Mouse (Mus musculus) hindbrain, embryonic 12.5 days (tissue): ENCODE results near the gene Gpr4. TPM values are rescaled to one million over a fixed set of nuclear protein-coding genes. Genes with fewer than 3 reads are reported as not detected.

Source experiments
- ATAC-seq: fragments of 200-750 bp; cut with Nextera tagmentation; 2 replicates; pipeline ENCODE4 v1.8.0; 2017; ENCODE audit warnings: moderate TSS enrichment; ENCODE audit not compliant: low FRiP score
- H3K27ac ChIP-seq: fragments of 300-500 bp; sonication (generic); 2 replicates; pipeline ENCODE4 v1.5.1; 2016; ENCODE audit warnings: mild to moderate bottlenecking
- H3K27me3 ChIP-seq: fragments of 300-500 bp; sonication (generic); 2 replicates; pipeline ENCODE4 v1.6.1; 2016; ENCODE audit warnings: mild to moderate bottlenecking
- H3K36me3 ChIP-seq: fragments of 300-500 bp; sonication (generic); 2 replicates; pipeline ENCODE4 v1.6.1; 2016; ENCODE audit warnings: mild to moderate bottlenecking
- H3K4me1 ChIP-seq: fragments of 300-500 bp; sonication (generic); 2 replicates; pipeline ENCODE4 v1.6.1; 2016
- H3K4me2 ChIP-seq: fragments of 300-500 bp; sonication (generic); replicated peaks from 2 replicates; pipeline ENCODE4 v1.6.1; 2016; ENCODE audit warnings: mild to moderate bottlenecking
- H3K4me3 ChIP-seq: fragments of 300-500 bp; sonication (generic); 2 replicates; pipeline ENCODE4 v1.5.1; 2016; ENCODE audit warnings: mild to moderate bottlenecking
- H3K9ac ChIP-seq: fragments of 300-500 bp; sonication (generic); 2 replicates; pipeline ENCODE4 v1.6.1; 2016; ENCODE audit warnings: mild to moderate bottlenecking, moderate library complexity
- H3K9me3 ChIP-seq: fragments of 300-500 bp; sonication (generic); replicated peaks from 2 replicates; pipeline ENCODE4 v1.6.1; 2016; ENCODE audit warnings: mild to moderate bottlenecking
- WGBS: fragments of 180-500 bp; shearing (Covaris S2); methylation state at CpG from one replicate; pipeline ENCODE4 v1.1.7; 2016; 5-methylcytosine and 5-hydroxymethylcytosine counted together
- microRNA counts: library from miRNA; unstranded; fragments of <30 nt; microRNA quantifications from one replicate; lab custom pipeline; 2017
- microRNA-seq: library from miRNA; unstranded; fragments of <30 nt; microRNA quantifications from one replicate; pipeline ENCODE4, GENCODE M21; 2017
- polyA plus RNA-seq: library from polyadenylated mRNA; unstranded; fragments of >200 nt; fragmentation: Nextera tagmentation; extraction: Ambion mirVana; gene quantifications from 2 replicates; pipeline ENCODE4 v1.2.1, GENCODE M21; 2016

Gpr4 gene
- polyA plus RNA-seq, 1 experiment from 2014 or later, result 2.2 TPM

DNA sequence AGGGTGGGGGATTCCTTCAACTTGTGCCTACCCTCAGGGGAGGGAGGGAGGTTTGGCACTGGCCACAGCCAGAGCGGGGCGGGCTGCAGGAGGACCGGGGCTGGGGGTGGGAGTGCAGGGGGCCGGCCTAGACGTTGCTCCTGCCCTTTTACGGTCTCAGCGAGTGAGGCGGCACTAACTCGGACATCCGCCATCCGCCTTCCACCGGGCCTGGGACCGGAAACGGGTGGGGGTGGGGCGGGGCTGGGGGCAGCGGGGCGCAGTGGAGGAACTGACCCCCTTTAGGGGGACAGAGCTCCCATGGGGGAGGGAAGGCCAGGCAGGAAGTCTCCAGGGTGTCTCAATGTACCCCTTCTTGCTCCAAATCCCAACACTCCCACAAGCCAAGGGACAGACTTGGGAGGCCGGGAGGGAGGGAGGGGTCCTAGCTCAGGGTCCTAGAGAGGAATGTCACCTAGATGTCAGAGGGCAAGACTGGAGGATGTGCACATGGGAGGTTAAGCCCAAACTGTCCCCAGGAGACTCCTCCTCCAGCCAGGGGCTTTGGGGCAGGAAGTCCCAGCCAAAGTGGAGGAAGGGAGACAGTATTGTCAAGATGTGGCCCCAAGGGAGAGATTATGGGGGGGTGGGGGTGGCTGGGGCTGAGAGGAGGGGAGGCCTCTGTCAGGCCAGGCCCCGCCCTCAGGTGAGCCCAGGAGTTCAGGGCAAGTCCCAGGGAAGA is 57.5 kb downstream of the Gpr4 start:
- peak overlapping the region; percentile 75 for H3K9ac ChIP-seq
- WGBS, result 0% methylated on average over 17 of the region's 19 CpGs
- peaks cover 34% of the 10 kb centered on the region for H3K4me1 ChIP-seq
- H3K9me3 ChIP-seq, result no peaks in the 10 kb centered on the region
- peak overlapping the region; percentile 48; the same call in 1 of the 2 replicates for H3K27ac ChIP-seq
- H3K4me3 ChIP-seq, result peak overlapping the region; percentile 97
- peak overlapping the region; percentile 92 for H3K4me2 ChIP-seq
- peaks cover 3% of the 10 kb centered on the region for H3K27me3 ChIP-seq
- peaks cover 4% of the 10 kb centered on the region for H3K36me3 ChIP-seq
- no peak for ATAC-seq

DNA sequence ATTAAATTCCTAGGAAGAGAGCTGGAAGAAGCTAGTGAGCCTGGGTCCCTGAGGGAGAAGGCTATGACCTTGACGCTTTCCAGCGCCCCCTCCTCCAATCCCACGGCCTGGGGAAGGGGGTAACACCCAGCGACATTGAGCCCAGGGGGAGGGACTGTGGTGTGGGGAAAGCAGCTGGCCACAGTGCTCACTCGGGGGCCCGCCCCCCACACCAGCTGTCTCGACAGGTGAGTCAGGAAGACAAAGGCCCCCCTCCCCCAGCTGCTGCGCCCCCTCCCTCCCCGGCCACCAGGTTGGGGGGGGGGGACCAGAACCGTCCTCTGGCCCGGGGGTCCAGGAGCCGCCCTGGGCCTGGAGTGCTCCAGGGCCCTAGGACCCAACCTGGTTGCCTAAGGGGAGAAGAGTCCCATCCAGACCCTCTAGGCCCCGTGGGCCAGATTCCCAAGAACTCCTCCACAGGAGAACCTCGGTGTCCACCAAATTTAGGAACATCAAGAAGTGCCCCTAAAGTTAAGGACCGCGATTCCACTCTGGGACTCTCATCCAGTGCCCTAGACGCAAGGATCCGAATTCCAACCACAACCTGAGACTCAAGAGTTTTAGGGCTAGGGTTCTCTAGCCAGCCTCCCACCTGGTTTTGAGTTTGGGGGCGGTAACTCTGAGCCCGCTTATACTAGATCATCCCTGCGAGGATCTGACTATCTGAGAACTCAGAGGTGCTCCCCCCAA is 58.3 kb downstream of the Gpr4 start:
- ATAC-seq, result no peak
- peaks cover 5% of the 10 kb centered on the region for H3K27me3 ChIP-seq
- no peaks in the 10 kb centered on the region for H3K36me3 ChIP-seq
- peaks cover 28% of the 10 kb centered on the region for H3K4me1 ChIP-seq
- H3K27ac ChIP-seq, result peak overlapping the region; percentile 86
- H3K9me3 ChIP-seq, result no peaks in the 10 kb centered on the region
- peak overlapping the region; percentile 94 for H3K9ac ChIP-seq
- peak overlapping the region; percentile 92 for H3K4me2 ChIP-seq
- H3K4me3 ChIP-seq, result peak overlapping the region; percentile 97
- 0% methylated on average over 15 of the region's 21 CpGs for WGBS

DNA sequence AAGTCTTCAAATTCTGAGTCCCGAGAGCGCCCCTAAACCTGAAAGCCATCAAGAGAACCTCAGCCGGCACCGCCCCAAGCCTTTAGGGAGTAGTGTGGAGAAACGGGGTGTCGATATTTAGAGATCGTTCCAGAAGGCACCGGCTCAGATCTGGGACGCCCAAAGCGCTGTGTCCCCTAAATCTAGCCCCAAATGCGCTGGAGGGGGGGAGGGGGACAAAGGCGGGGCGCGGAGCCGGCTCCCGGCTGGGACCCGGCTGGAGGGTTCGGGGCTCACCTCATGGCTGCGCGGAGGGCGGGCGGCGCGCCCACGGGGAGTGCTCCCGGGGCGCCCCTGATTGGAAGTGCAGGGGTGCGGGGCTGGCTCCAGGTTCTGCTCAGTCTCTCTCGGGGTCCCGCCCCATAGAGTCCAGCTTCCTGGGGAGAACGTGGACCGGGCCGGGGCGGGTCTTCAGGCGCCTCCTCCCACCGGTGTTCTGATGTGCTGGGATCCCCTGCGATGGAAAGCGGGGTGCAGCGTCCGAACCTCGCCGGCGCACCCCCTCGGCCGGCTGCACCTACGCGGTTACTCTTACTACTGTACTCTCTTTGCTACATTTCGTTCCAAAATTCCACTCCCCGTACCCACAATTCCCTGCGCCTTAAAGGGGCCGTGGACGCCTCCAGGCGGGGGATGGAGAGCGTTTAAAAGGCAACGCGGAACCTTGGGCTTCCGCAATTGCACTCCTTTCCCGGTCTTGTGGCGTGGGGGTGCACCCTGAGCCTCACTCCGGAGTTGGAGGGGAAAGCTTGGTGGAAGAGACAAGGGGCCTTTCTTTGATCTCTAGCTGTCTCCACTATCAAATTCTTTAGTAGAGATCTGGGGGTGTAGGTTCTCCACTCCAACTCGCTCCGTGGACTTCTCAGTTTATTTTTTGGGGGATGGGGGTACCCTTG is 59.2 kb downstream of the Gpr4 start, which contains the start of gene Vasp:
Gene Vasp, minus strand, starts transcription at position 580 of the 935 bp plus-strand sequence.
- no peaks in the 10 kb centered on the region for H3K36me3 ChIP-seq
- H3K9ac ChIP-seq, result peak within 1 kb of the TSS; percentile 94
- H3K9me3 ChIP-seq, result no peaks in the 10 kb centered on the region
- H3K4me3 ChIP-seq, result peak within 1 kb of the TSS; percentile 97
- peaks cover 23% of the 10 kb centered on the region for H3K4me1 ChIP-seq
- peaks cover 5% of the 10 kb centered on the region for H3K27me3 ChIP-seq
- peak; percentile 81 for ATAC-seq
- H3K4me2 ChIP-seq, result peak within 1 kb of the TSS; percentile 92
- WGBS, result under 1% methylated on average over 60 of the region's 62 CpGs
- H3K27ac ChIP-seq, result peak within 1 kb of the TSS; percentile 86

DNA sequence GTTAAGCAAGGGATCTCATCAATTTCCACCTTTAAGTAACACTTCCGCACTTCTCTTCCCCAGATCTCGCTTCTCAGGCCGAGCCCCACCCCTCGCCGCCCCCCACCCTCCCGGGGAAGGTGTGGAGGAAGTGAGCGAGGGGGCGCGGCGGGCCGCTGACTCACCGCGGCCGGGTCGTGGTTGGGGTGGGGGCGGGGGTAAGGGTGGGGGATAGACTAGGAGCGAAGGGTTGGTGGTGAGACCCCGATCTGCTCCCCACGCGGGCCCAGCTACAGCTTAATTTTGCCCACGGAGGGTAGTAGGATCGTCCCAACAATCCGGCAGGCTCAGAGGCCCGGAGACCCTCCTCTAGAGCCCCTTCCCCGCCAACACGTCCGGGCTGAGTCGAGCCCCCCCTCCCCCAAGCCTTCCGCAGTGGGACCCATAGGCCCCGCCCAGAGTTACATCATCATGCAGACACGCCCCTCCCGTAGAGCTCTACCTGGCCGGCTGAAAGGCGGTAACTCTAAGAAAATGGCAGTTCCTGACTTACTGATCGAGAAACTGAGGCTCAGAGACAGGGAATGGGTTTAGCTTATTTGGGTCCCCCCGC is 59.9 kb downstream of the Gpr4 start:
- H3K4me2 ChIP-seq, result peak overlapping the region; percentile 92
- H3K4me3 ChIP-seq, result peak overlapping the region; percentile 97
- ATAC-seq, result peak; percentile 69

More for the DNA sequence above, 59.9 kb downstream of the Gpr4 start:
- Histone ChIP-seq H3K27ac (peak overlapping the region; percentile 86), H3K9ac (peak overlapping the region; percentile 94), H3K4me1 (peaks cover 23% of the 10 kb centered on the region), H3K9me3 (no peaks in the 10 kb centered on the region), H3K27me3 (peaks cover 9% of the 10 kb centered on the region), H3K36me3 (no peaks in the 10 kb centered on the region)
- under 1% methylated on average over 35 of the region's 36 CpGs for WGBS

MicroRNAs within 50 kb of the gene (microRNA counts, 519-probe panel; counts per million panel counts)
- 470 counts per million, percentile 58 among the panel's probes with 10 or more counts for microRNA mmu-miR-330 (lab: Ali Mortazavi, UCI)

Small RNA genes within 50 kb of the gene (microRNA-seq; reads per million reads assigned to microRNA genes)
- gene Mir330, result 442 reads per million, percentile 65 among the genes with 10 or more reads in this experiment

Other genes starting within 250 kb of the Gpr4 start
- gene Nanos2, start 225.1 kb upstream of the Gpr4 start, polyA plus RNA-seq, result 0.29 and 0.37 TPM in 2 replicates
- gene Mypop, start 221.3 kb upstream of the Gpr4 start, polyA plus RNA-seq, result 6.8 and 6.9 TPM in 2 replicates
- 44.0 and 47.4 TPM in 2 replicates for gene Irf2bp1, start 208.5 kb upstream of the Gpr4 start, polyA plus RNA-seq
- gene Foxa3, start 189.0 kb upstream of the Gpr4 start, polyA plus RNA-seq, result 0.10 and 0.73 TPM in 2 replicates
- 47.0 and 50.8 TPM in 2 replicates for gene Sympk, start 188.2 kb upstream of the Gpr4 start, polyA plus RNA-seq
- gene Rsph6a, start 157.8 kb upstream of the Gpr4 start, polyA plus RNA-seq, result not detected in 2 replicates
- gene Dmwd, start 136.3 kb upstream of the Gpr4 start, polyA plus RNA-seq, result 20.1 and 23.6 TPM in 2 replicates
- gene Dmpk, start 128.7 kb upstream of the Gpr4 start, polyA plus RNA-seq, result 13.4 and 14.6 TPM in 2 replicates
- 9.1 and 9.7 TPM in 2 replicates for gene Six5, start 117.9 kb upstream of the Gpr4 start, polyA plus RNA-seq
- gene Gm4969, start 94.2 kb upstream of the Gpr4 start, polyA plus RNA-seq, result 1.8 TPM in 2 replicates
- 20.9 TPM in 2 replicates for gene Fbxo46, start 92.7 kb upstream of the Gpr4 start, polyA plus RNA-seq
- gene Qpctl, start 63.2 kb upstream of the Gpr4 start, polyA plus RNA-seq, result 21.2 and 22.8 TPM in 2 replicates
- gene Snrpd2, start 62.8 kb upstream of the Gpr4 start, polyA plus RNA-seq, result 118 and 122 TPM in 2 replicates
- 1.4 and 2.0 TPM in 2 replicates for gene Gipr, start 46.4 kb upstream of the Gpr4 start, polyA plus RNA-seq
- gene Eml2, start 36.1 kb upstream of the Gpr4 start, polyA plus RNA-seq, result 6.1 and 7.2 TPM in 2 replicates
- 41.1 and 41.7 TPM in 2 replicates for gene Opa3, start 15.8 kb downstream of the Gpr4 start, polyA plus RNA-seq
- gene Vasp, start 59.3 kb downstream of the Gpr4 start, polyA plus RNA-seq, result 52.7 and 60.3 TPM in 2 replicates
- gene Ppm1n, start 67.5 kb downstream of the Gpr4 start, polyA plus RNA-seq, result 0.17 TPM in 1 of 2 replicates, not detected in the other
- gene Rtn2, start 70.1 kb downstream of the Gpr4 start, polyA plus RNA-seq, result 67.8 and 68.0 TPM in 2 replicates
- 0.10 TPM in 1 of 2 replicates, not detected in the other for gene Fosb, start 97.5 kb downstream of the Gpr4 start, polyA plus RNA-seq
- 95.6 and 96.8 TPM in 2 replicates for gene Ercc1, start 132.2 kb downstream of the Gpr4 start, polyA plus RNA-seq
- gene Cd3eap, start 146.9 kb downstream of the Gpr4 start, polyA plus RNA-seq, result 17.3 and 20.4 TPM in 2 replicates
- gene Ppp1r13l, start 147.2 kb downstream of the Gpr4 start, polyA plus RNA-seq, result 4.7 and 5.5 TPM in 2 replicates
- gene Ercc2, start 169.5 kb downstream of the Gpr4 start, polyA plus RNA-seq, result 21.3 and 24.6 TPM in 2 replicates
- 3.2 and 4.1 TPM in 2 replicates for gene Klc3, start 191.6 kb downstream of the Gpr4 start, polyA plus RNA-seq
- gene Ckm, start 192.2 kb downstream of the Gpr4 start, polyA plus RNA-seq, result 0.23 and 0.34 TPM in 2 replicates
- gene Mark4, start 246.3 kb downstream of the Gpr4 start, polyA plus RNA-seq, result 20.0 and 21.6 TPM in 2 replicates